Mouse (Mus musculus): Measurements from ENCODE around the gene Mansc1. TPM values are rescaled to one million over a fixed set of nuclear protein-coding genes. Genes with fewer than 3 reads are reported as not detected.

Gene Mansc1
- polyA plus RNA-seq, 1 experiment from 2014 or later, result 0.99 TPM

- Histone ChIP-seq H3K36me3 (no peaks in the 10 kb centered on the region), H3K4me1 (no peaks in the 10 kb centered on the region), H3K9ac (replicated peaks) (no peak overlapping the region), H3K9me3 (replicated peaks) (no peaks in the 10 kb centered on the region), H3K27me3 (replicated peaks) (no peaks in the 10 kb centered on the region), H3K4me2 (no peak overlapping the region), H3K27ac (replicated peaks) (no peak overlapping the region), H3K4me3 (replicated peaks) (no peak overlapping the region)
- WGBS, result 80% methylated on average over 5 of the region's 5 CpGs
- no peak for ATAC-seq (ENCODE audit: low FRiP score)
These were observed 46.0 kb downstream of the Mansc1 start for GRCm38 (mm10) chr6:134586241-134586640.

DNA sequence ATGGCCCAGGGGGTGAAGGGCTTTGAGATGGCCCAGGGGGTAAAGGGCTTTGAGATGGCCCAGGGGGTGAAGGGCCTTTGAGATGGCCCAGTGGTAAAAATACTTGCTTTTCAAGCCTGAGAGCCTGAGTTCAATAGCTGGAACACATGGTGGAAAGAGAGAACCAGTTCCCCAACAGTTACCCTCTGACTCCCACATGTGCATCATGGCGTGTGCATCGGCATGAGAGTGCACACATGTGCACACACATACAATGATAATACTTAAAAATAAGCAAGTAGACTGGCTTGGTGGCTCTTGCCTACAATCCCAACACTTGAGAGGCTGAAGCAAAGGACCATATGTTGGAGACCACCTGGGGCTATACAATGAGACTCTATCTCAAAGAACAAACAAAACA lies 47.7 kb downstream of the Mansc1 start:
- Histone ChIP-seq H3K4me2 (no peak overlapping the region), H3K27me3 (replicated peaks) (no peaks in the 10 kb centered on the region), H3K36me3 (no peaks in the 10 kb centered on the region), H3K4me1 (no peaks in the 10 kb centered on the region), H3K9ac (replicated peaks) (no peak overlapping the region), H3K27ac (replicated peaks) (no peak overlapping the region), H3K9me3 (replicated peaks) (no peaks in the 10 kb centered on the region), H3K4me3 (replicated peaks) (no peak overlapping the region)
- no peak for ATAC-seq (ENCODE audit: low FRiP score)
- 96% methylated on average over 2 of the region's 2 CpGs for WGBS

DNA sequence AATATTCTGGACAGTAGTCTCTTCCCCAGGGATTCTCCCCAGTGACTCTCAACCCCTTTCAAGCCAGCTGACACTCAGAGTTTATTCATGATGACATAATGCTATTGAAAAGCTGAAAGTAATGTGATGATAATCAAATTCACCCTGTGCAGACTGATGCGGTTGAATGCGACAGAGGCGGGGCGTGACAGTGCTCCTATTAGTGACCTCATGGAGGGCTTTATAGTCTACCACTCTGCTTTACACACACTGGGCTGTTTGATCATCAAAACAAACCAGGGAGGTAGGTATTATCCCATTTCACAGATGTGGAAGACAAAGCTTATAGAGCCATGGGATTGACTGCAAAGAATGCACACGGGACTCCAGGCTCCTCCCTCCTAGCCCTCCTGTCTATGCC lies 50.2 kb downstream of the Mansc1 start:
- H3K27me3 ChIP-seq (replicated peaks), result no peaks in the 10 kb centered on the region
- no peak overlapping the region for H3K4me2 ChIP-seq
- no peaks in the 10 kb centered on the region for H3K9me3 ChIP-seq (replicated peaks)
- no peaks in the 10 kb centered on the region for H3K4me1 ChIP-seq
- no peaks in the 10 kb centered on the region for H3K36me3 ChIP-seq
- no peak for ATAC-seq (ENCODE audit: low FRiP score)
- no peak overlapping the region for H3K4me3 ChIP-seq (replicated peaks)
- no peak overlapping the region for H3K27ac ChIP-seq (replicated peaks)
- no peak overlapping the region for H3K9ac ChIP-seq (replicated peaks)
- 34% methylated on average over 5 of the region's 5 CpGs for WGBS

GRCm38 (mm10) chr6:134579506-134579905 lies 52.8 kb downstream of the Mansc1 start:
- Histone ChIP-seq H3K9me3 (replicated peaks) (no peaks in the 10 kb centered on the region), H3K27ac (replicated peaks) (no peak overlapping the region), H3K36me3 (no peaks in the 10 kb centered on the region), H3K4me2 (no peak overlapping the region), H3K9ac (replicated peaks) (no peak overlapping the region), H3K4me1 (no peaks in the 10 kb centered on the region), H3K27me3 (replicated peaks) (no peaks in the 10 kb centered on the region), H3K4me3 (replicated peaks) (no peak overlapping the region)
- WGBS, result 92% methylated on average over 4 of the region's 4 CpGs
- ATAC-seq (ENCODE audit: low FRiP score), result no peak

- ATAC-seq (ENCODE audit: low FRiP score), result no peak
- Histone ChIP-seq H3K9me3 (replicated peaks) (no peaks in the 10 kb centered on the region), H3K4me2 (no peak overlapping the region), H3K4me1 (no peaks in the 10 kb centered on the region), H3K4me3 (replicated peaks) (no peak overlapping the region), H3K36me3 (no peaks in the 10 kb centered on the region), H3K27me3 (replicated peaks) (no peaks in the 10 kb centered on the region), H3K9ac (replicated peaks) (no peak overlapping the region), H3K27ac (replicated peaks) (no peak overlapping the region)
- 65% methylated on average over 6 of the region's 6 CpGs for WGBS
These were observed 54.2 kb downstream of the Mansc1 start for GRCm38 (mm10) chr6:134578039-134578438.

- Histone ChIP-seq H3K36me3 (no peaks in the 10 kb centered on the region), H3K27me3 (replicated peaks) (no peaks in the 10 kb centered on the region), H3K4me3 (replicated peaks) (no peak overlapping the region), H3K27ac (replicated peaks) (no peak overlapping the region), H3K9me3 (replicated peaks) (no peaks in the 10 kb centered on the region), H3K4me1 (no peaks in the 10 kb centered on the region), H3K9ac (replicated peaks) (no peak overlapping the region), H3K4me2 (no peak overlapping the region)
- WGBS, result 69% methylated on average over 3 of the region's 3 CpGs
- no peak for ATAC-seq (ENCODE audit: low FRiP score)
These were observed 57.0 kb downstream of the Mansc1 start for GRCm38 (mm10) chr6:134575288-134575741.

GRCm38 (mm10) chr6:134567986-134568556 lies 64.2 kb downstream of the Mansc1 start:
- H3K9ac ChIP-seq (replicated peaks), result no peak overlapping the region
- WGBS, result 82% methylated on average over 5 of the region's 5 CpGs
- no peak overlapping the region for H3K27ac ChIP-seq (replicated peaks)
- no peaks in the 10 kb centered on the region for H3K27me3 ChIP-seq (replicated peaks)
- H3K4me3 ChIP-seq (replicated peaks), result no peak overlapping the region
- H3K4me1 ChIP-seq, result peaks cover 22% of the 10 kb centered on the region
- H3K9me3 ChIP-seq (replicated peaks), result no peaks in the 10 kb centered on the region
- H3K36me3 ChIP-seq, result no peaks in the 10 kb centered on the region
- ATAC-seq (ENCODE audit: low FRiP score), result no peak
- no peak overlapping the region for H3K4me2 ChIP-seq

- H3K9ac ChIP-seq (replicated peaks), result peak within 1 kb of the TSS; percentile 97
- H3K27ac ChIP-seq (replicated peaks), result peak within 1 kb of the TSS; percentile 100
- H3K4me3 ChIP-seq (replicated peaks), result peak within 1 kb of the TSS; percentile 87
- H3K36me3 ChIP-seq, result no peaks in the 10 kb centered on the region
- peak within 1 kb of the TSS; percentile 78 for H3K4me2 ChIP-seq
- H3K27me3 ChIP-seq (replicated peaks), result no peaks in the 10 kb centered on the region
- no peaks in the 10 kb centered on the region for H3K9me3 ChIP-seq (replicated peaks)
- ATAC-seq (ENCODE audit: low FRiP score), result peak; percentile 93
- peaks cover 25% of the 10 kb centered on the region for H3K4me1 ChIP-seq
- WGBS, result under 1% methylated on average over 86 of the region's 99 CpGs
These were observed 65.3 kb downstream of the Mansc1 start, which contains the start of gene Lrp6 for GRCm38 (mm10) chr6:134566818-134567485. Lrp6 (minus strand) TSS chr6:134566965.

DNA sequence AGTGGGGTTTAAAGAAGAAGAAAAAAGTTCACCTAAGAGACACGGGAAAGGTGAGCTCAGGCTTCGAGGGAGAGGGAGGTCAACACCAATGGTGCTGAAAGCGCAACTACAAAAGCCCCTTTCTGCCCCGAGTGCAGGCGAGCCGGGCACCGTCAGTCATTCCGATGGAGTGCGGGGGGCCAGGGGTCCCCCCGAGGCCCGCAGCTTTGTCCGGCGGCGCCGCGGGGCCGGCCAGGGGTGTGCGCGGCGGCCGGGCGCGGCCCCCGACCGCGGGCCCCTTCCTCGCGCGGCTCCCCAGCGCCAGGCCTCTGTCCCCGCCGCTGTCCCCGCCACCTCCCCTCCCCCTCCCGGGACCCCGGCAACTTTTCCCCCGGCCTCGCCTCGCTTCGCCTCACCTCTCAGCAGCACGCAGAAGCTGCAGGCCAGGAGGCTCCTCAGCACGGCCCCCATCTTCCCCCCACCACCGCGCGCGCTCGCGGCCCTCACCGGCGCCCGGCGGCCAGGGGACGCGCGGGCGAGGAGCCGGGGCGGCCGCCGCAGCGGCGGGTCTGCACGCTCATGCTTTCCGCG lies 66.0 kb downstream of the Mansc1 start:
- no peaks in the 10 kb centered on the region for H3K36me3 ChIP-seq
- peak; percentile 82 for ATAC-seq (ENCODE audit: low FRiP score)
- peak overlapping the region; percentile 87 for H3K4me3 ChIP-seq (replicated peaks)
- peak overlapping the region; percentile 78 for H3K4me2 ChIP-seq
- WGBS, result under 1% methylated on average over 38 of the region's 64 CpGs
- H3K9ac ChIP-seq (replicated peaks), result peak overlapping the region; percentile 97
- no peaks in the 10 kb centered on the region for H3K9me3 ChIP-seq (replicated peaks)
- H3K27ac ChIP-seq (replicated peaks), result peak overlapping the region; percentile 100
- no peaks in the 10 kb centered on the region for H3K27me3 ChIP-seq (replicated peaks)
- peaks cover 25% of the 10 kb centered on the region for H3K4me1 ChIP-seq

DNA sequence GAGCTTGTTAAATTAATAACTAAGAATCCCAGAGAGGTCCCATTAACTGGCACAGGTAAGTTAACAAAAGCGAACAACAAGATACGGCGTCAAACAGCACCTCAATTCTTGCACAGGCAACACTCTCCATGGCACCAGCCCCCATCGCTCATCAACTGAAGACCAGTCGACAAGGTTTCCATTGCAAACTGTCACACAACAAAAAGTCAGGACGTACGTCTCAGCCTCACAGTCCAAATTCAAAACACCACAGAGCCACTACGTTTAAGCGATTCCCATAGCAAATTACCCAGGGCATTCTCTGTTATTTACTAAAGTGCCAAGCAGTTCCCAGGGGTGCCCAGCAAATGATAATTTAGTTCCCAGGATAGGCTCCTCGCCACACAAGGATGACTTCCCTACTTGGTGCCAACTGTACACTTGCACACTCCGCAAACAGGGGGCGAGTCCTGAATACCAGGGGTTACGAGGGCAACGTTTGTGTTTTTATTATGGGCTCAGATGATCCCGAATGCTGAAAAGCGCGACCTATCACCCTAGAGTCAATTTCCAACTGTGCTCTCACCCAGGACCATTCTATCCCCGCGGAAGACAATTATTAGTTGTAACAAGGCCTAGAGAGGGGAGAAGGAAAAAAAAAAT lies 66.6 kb downstream of the Mansc1 start:
- Histone ChIP-seq H3K4me1 (peaks cover 25% of the 10 kb centered on the region), H3K9ac (replicated peaks) (peak overlapping the region; percentile 97), H3K27me3 (replicated peaks) (no peaks in the 10 kb centered on the region), H3K4me3 (replicated peaks) (peak overlapping the region; percentile 87), H3K9me3 (replicated peaks) (no peaks in the 10 kb centered on the region), H3K27ac (replicated peaks) (peak overlapping the region; percentile 100), H3K36me3 (no peaks in the 10 kb centered on the region), H3K4me2 (peak overlapping the region; percentile 78)
- ATAC-seq (ENCODE audit: low FRiP score), result no peak
- WGBS, result 1% methylated on average over 19 of the region's 19 CpGs

- Histone ChIP-seq H3K27me3 (replicated peaks) (no peaks in the 10 kb centered on the region), H3K9ac (replicated peaks) (no peak overlapping the region), H3K4me1 (peaks cover 28% of the 10 kb centered on the region), H3K36me3 (no peaks in the 10 kb centered on the region), H3K4me2 (peak overlapping the region; percentile 78), H3K27ac (replicated peaks) (no peak overlapping the region), H3K4me3 (replicated peaks) (peak overlapping the region; percentile 9; the same call in 1 of the 2 replicates), H3K9me3 (replicated peaks) (no peaks in the 10 kb centered on the region)
- no peak for ATAC-seq (ENCODE audit: low FRiP score)
- 57% methylated on average over 2 of the region's 2 CpGs for WGBS
These were observed 67.7 kb downstream of the Mansc1 start for GRCm38 (mm10) chr6:134564539-134564938.
